Mouse (Mus musculus): Measurements from ENCODE around the gene Epop. TPM values are rescaled to one million over a fixed set of nuclear protein-coding genes. Genes with fewer than 3 reads are reported as not detected.
A peak's percentile ranks its signal among the peaks of the same experiment; 100 is the strongest.

Epop gene
- polyA plus RNA-seq, 1 experiment from 2014 or later: 1.3 TPM

GRCm38 (mm10) chr11:97662893-97663527, 33.5 kb upstream of the Epop start, which contains the start of gene Mllt6:
Mllt6 (plus strand) TSS chr11:97663414.
- H3K9me3 ChIP-seq (replicated peaks; ENCODE audit: control insufficient read depth, low read length, poor library complexity, severe bottlenecking): no peaks in the 10 kb centered on the region
- H3K27ac ChIP-seq (ENCODE audit: low read length): peak within 1 kb of the TSS; percentile 78
- peak within 1 kb of the TSS; percentile 95 for H3K4me3 ChIP-seq (ENCODE audit: low read depth, low read length)
- H3K36me3 ChIP-seq (ENCODE audit: control insufficient read depth, insufficient read depth, low read length): peaks cover 3% of the 10 kb centered on the region; the same call in 1 of the 2 replicates
- H3K27me3 ChIP-seq (ENCODE audit: control insufficient read depth, insufficient read depth, low read depth, low read length): peaks cover 7% of the 10 kb centered on the region
- H3K4me1 ChIP-seq (ENCODE audit: control insufficient read depth, insufficient read depth, low read length): peaks cover 35% of the 10 kb centered on the region
- under 1% methylated on average over 30 of the region's 76 CpGs for WGBS
- peak within 1 kb of the TSS; percentile 90 for H3K9ac ChIP-seq (ENCODE audit: low read depth, low read length)
- ATAC-seq: peak; percentile 59
- peak within 1 kb of the TSS; percentile 86 for H3K4me2 ChIP-seq (ENCODE audit: low read length)

DNA sequence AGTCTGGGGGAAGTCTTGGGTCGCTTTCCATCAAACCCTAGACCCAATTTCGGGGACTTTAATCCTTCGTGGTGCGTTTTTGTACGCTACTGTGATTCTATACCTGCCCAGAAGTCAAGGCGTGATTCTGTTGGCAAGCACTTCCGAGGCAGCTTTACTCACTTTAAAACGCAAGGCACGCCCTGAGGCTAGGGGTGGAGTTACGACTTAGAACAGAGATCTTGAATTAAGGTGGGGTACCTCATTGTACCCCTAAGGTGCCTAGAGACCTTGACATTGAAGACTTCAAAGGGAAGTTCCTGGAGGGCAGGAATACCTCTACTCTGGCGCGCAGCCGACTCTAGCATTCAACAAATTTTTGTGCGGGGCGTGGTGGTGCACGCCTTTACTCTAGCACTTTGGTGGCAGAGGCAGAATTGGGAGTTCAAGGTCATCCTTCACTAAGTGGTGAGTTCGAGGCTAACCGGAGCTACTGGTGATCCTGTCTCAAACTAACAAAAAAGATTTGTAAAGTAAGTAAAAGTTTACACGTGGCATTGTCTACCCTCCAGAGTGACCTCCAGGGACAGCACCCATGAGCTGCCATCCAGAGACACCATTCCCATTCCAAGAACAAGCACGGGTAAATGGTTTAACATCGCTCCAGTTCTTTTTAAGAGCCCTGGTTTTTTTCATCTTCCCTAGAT, 32.8 kb upstream of the Epop start:
- peaks cover 35% of the 10 kb centered on the region for H3K4me1 ChIP-seq (ENCODE audit: control insufficient read depth, insufficient read depth, low read length)
- peak overlapping the region; percentile 86 for H3K4me2 ChIP-seq (ENCODE audit: low read length)
- peak overlapping the region; percentile 90 for H3K9ac ChIP-seq (ENCODE audit: low read depth, low read length)
- peaks cover 7% of the 10 kb centered on the region for H3K27me3 ChIP-seq (ENCODE audit: control insufficient read depth, insufficient read depth, low read depth, low read length)
- ATAC-seq: no peak
- no peak overlapping the region for H3K27ac ChIP-seq (ENCODE audit: low read length)
- 3% methylated on average over 21 of the region's 21 CpGs for WGBS
- peaks cover 3% of the 10 kb centered on the region; the same call in 1 of the 2 replicates for H3K36me3 ChIP-seq (ENCODE audit: control insufficient read depth, insufficient read depth, low read length)
- peak overlapping the region; percentile 95 for H3K4me3 ChIP-seq (ENCODE audit: low read depth, low read length)
- no peaks in the 10 kb centered on the region for H3K9me3 ChIP-seq (replicated peaks; ENCODE audit: control insufficient read depth, low read length, poor library complexity, severe bottlenecking)

GRCm38 (mm10) chr11:97661648-97662133, 32.2 kb upstream of the Epop start:
- Histone ChIP-seq H3K27ac (ENCODE audit: low read length) (no peak overlapping the region), H3K36me3 (ENCODE audit: control insufficient read depth, insufficient read depth, low read length) (no peaks in the 10 kb centered on the region), H3K4me3 (ENCODE audit: low read depth, low read length) (peak overlapping the region; percentile 18), H3K27me3 (ENCODE audit: control insufficient read depth, insufficient read depth, low read depth, low read length) (peaks cover 7% of the 10 kb centered on the region), H3K9ac (ENCODE audit: low read depth, low read length) (peak overlapping the region; percentile 46), H3K9me3 (replicated peaks; ENCODE audit: control insufficient read depth, low read length, poor library complexity, severe bottlenecking) (no peaks in the 10 kb centered on the region), H3K4me1 (ENCODE audit: control insufficient read depth, insufficient read depth, low read length) (peaks cover 35% of the 10 kb centered on the region), H3K4me2 (ENCODE audit: low read length) (peak overlapping the region; percentile 38)
- under 1% methylated on average over 19 of the region's 20 CpGs for WGBS
- no peak for ATAC-seq

- Histone ChIP-seq H3K9ac (ENCODE audit: low read depth, low read length) (peak overlapping the region; percentile 83), H3K4me1 (ENCODE audit: control insufficient read depth, insufficient read depth, low read length) (peaks cover 35% of the 10 kb centered on the region), H3K36me3 (ENCODE audit: control insufficient read depth, insufficient read depth, low read length) (no peaks in the 10 kb centered on the region), H3K4me3 (ENCODE audit: low read depth, low read length) (peak overlapping the region; percentile 72), H3K4me2 (ENCODE audit: low read length) (peak overlapping the region; percentile 82), H3K27ac (ENCODE audit: low read length) (no peak overlapping the region), H3K27me3 (ENCODE audit: control insufficient read depth, insufficient read depth, low read depth, low read length) (peaks cover 7% of the 10 kb centered on the region), H3K9me3 (replicated peaks; ENCODE audit: control insufficient read depth, low read length, poor library complexity, severe bottlenecking) (no peaks in the 10 kb centered on the region)
- no peak for ATAC-seq
- WGBS: 2% methylated on average over 27 of the region's 27 CpGs
Measured at GRCm38 (mm10) chr11:97660734-97661647, 31.5 kb upstream of the Epop start.

- 0% methylated on average over 52 of the region's 78 CpGs for WGBS
- H3K36me3 ChIP-seq (ENCODE audit: control insufficient read depth, insufficient read depth, low read length): no peaks in the 10 kb centered on the region
- peaks cover 7% of the 10 kb centered on the region for H3K27me3 ChIP-seq (ENCODE audit: control insufficient read depth, insufficient read depth, low read depth, low read length)
- H3K27ac ChIP-seq (ENCODE audit: low read length): peak overlapping the region; percentile 66
- peaks cover 31% of the 10 kb centered on the region for H3K4me1 ChIP-seq (ENCODE audit: control insufficient read depth, insufficient read depth, low read length)
- peak; percentile 81 for ATAC-seq
- H3K4me2 ChIP-seq (ENCODE audit: low read length): peak overlapping the region; percentile 82
- H3K9me3 ChIP-seq (replicated peaks; ENCODE audit: control insufficient read depth, low read length, poor library complexity, severe bottlenecking): no peaks in the 10 kb centered on the region
- H3K4me3 ChIP-seq (ENCODE audit: low read depth, low read length): peak overlapping the region; percentile 72
- peak overlapping the region; percentile 83 for H3K9ac ChIP-seq (ENCODE audit: low read depth, low read length)
Measured at GRCm38 (mm10) chr11:97659990-97660714, 30.6 kb upstream of the Epop start.

- peak overlapping the region; percentile 66; the same call in 1 of the 2 replicates for H3K27ac ChIP-seq (ENCODE audit: low read length)
- H3K4me2 ChIP-seq (ENCODE audit: low read length): peak overlapping the region; percentile 82
- H3K4me1 ChIP-seq (ENCODE audit: control insufficient read depth, insufficient read depth, low read length): peaks cover 24% of the 10 kb centered on the region
- 11% methylated on average over 13 of the region's 13 CpGs for WGBS
- peak overlapping the region; percentile 72 for H3K4me3 ChIP-seq (ENCODE audit: low read depth, low read length)
- H3K36me3 ChIP-seq (ENCODE audit: control insufficient read depth, insufficient read depth, low read length): no peaks in the 10 kb centered on the region
- no peaks in the 10 kb centered on the region for H3K9me3 ChIP-seq (replicated peaks; ENCODE audit: control insufficient read depth, low read length, poor library complexity, severe bottlenecking)
- H3K9ac ChIP-seq (ENCODE audit: low read depth, low read length): peak overlapping the region; percentile 83
- peaks cover 7% of the 10 kb centered on the region for H3K27me3 ChIP-seq (ENCODE audit: control insufficient read depth, insufficient read depth, low read depth, low read length)
- ATAC-seq: no peak
Measured at GRCm38 (mm10) chr11:97659267-97659989, 29.9 kb upstream of the Epop start.

DNA sequence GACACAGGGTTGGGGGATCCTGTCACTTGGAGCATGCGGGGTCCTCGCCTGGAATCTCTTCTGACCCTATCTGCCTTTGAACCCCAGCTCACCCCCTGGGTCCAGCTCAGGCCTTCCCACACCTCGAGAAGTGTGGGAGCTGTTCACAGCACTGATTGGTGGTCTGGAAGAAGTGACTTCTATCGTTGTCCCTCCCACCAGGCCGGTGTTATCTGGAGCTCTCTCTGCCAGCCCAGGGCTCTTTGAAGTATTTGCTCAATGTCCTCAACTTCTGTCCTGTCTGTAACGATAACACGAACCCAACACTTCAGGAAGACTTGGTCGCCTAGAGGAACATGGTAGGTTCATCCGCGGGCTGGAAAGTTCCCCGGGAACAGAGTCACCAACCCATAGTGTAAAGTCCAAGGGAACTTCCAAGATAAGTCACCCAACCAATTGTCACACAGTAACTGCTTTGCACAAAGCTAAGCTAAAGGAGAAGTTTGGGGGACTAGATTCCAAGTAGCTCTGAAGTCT, 29.3 kb upstream of the Epop start:
- H3K27me3 ChIP-seq (ENCODE audit: control insufficient read depth, insufficient read depth, low read depth, low read length): peaks cover 7% of the 10 kb centered on the region
- H3K9me3 ChIP-seq (replicated peaks; ENCODE audit: control insufficient read depth, low read length, poor library complexity, severe bottlenecking): no peaks in the 10 kb centered on the region
- 75% methylated on average over 11 of the region's 11 CpGs for WGBS
- peaks cover 21% of the 10 kb centered on the region for H3K4me1 ChIP-seq (ENCODE audit: control insufficient read depth, insufficient read depth, low read length)
- H3K4me2 ChIP-seq (ENCODE audit: low read length): no peak overlapping the region; the same call in 1 of the 2 replicates
- no peak overlapping the region for H3K9ac ChIP-seq (ENCODE audit: low read depth, low read length)
- no peak for ATAC-seq
- no peaks in the 10 kb centered on the region for H3K36me3 ChIP-seq (ENCODE audit: control insufficient read depth, insufficient read depth, low read length)
- H3K4me3 ChIP-seq (ENCODE audit: low read depth, low read length): no peak overlapping the region
- no peak overlapping the region for H3K27ac ChIP-seq (ENCODE audit: low read length)
